ENCODE assay signal across 17 mouse cellular contexts in the genomic region with DNA sequence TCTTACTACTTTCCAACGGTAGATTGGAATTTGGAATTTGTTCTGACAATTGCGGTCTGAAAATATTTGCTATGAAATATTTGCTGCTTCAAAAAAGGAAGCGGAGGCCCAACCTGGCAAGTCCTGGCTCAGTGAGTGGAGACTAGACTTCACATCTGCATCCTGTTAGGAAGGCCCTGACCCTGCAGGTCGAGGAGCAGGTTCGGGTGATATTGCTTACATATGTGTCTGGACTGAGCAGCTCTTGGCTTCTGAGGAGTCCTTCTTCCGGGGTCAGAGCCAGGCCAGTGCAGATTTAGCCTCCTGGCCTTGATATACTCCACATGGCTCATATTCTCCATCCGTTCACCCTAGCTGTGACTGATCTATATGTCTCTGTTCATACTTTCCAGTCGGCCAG.
DNase-seq lines count a peak whose midpoint lies in the region; ATAC-seq and TF ChIP-seq lines count a peak whose summit lies in the region.
"Had no signal": no experiment of that assay in that cellular context is flagged by ENCODE, and none has a peak within 500 bp of the region (broad histone marks: within the 10 kb centered on the region; RNA-seq: fewer than 3 reads in every experiment).

No protein-coding gene starts in this region.

- no peak overlapping the region for H3K9ac ChIP-seq in hindbrain, embryonic 11.5 days (ENCODE audit: low read depth, low read length)
- no peak overlapping the region for H3K9ac ChIP-seq in hindbrain, embryonic 12.5 days
- no peak overlapping the region for H3K9ac ChIP-seq in stomach, embryonic 14.5 days (replicated peaks; ENCODE audit: low read depth, low read length)
- no peak overlapping the region for H3K9ac ChIP-seq in stomach, postnatal 0 days (ENCODE audit: low read length)
- H3K9ac ChIP-seq in intestine, embryonic 16.5 days (ENCODE audit: low read depth, low read length) = no peak overlapping the region
- H3K9ac ChIP-seq: liver, embryonic 14.5 days; neural tube, embryonic 12.5 days had no signal

- no peak for ATAC-seq in hindbrain, embryonic 11.5 days (ENCODE audit: low FRiP score)
- ATAC-seq in hindbrain, embryonic 12.5 days (ENCODE audit: low FRiP score) = no peak
- ATAC-seq in stomach, embryonic 14.5 days (ENCODE audit: insufficient number of reproducible peaks, insufficient read depth, low FRiP score, low read depth) = peak; percentile 28; the same call in 1 of the 2 replicates
- ATAC-seq in stomach, postnatal 0 days (ENCODE audit: low FRiP score, low TSS enrichment) = no peak
- 0 out of 2 replicates have a peak, but pooled peaks have one; percentile 33 for ATAC-seq in intestine, embryonic 16.5 days
- ATAC-seq in erythroblast, adult 5-6 weeks (replicated peaks; ENCODE audit: low FRiP score, poor library complexity, severe bottlenecking) = no peak

- H3K27me3 ChIP-seq in hindbrain, embryonic 11.5 days (ENCODE audit: control insufficient read depth, insufficient read depth, low read length) = no peaks in the 10 kb centered on the region
- no peaks in the 10 kb centered on the region for H3K27me3 ChIP-seq in hindbrain, embryonic 12.5 days
- H3K27me3 ChIP-seq in stomach, embryonic 14.5 days (ENCODE audit: control insufficient read depth, insufficient read depth, low read length) = no peaks in the 10 kb centered on the region
- no peaks in the 10 kb centered on the region for H3K27me3 ChIP-seq in stomach, postnatal 0 days (ENCODE audit: control insufficient read depth, insufficient read depth, low read length)
- H3K27me3 ChIP-seq in intestine, embryonic 16.5 days (replicated peaks; ENCODE audit: control insufficient read depth, insufficient read depth, low read length) = no peaks in the 10 kb centered on the region
- H3K27me3 ChIP-seq: neural tube, embryonic 12.5 days had no signal

- DNase-seq in hindbrain, embryonic 11.5 days (ENCODE audit: low spot score) = peak; percentile 20
- no peak for DNase-seq in stomach, postnatal 0 days (ENCODE audit: low spot score)
- no peak for DNase-seq in frontal cortex, postnatal 10 days (ENCODE audit: low spot score in 2 of 2)
- no peak for DNase-seq in urinary bladder, adult 2 months (ENCODE audit: low spot score)
- DNase-seq: adrenal gland, postnatal 25 days; B cell, adult 2 months; cerebellum, adult 9-11 months; lung, postnatal 14 days; midbrain, embryonic 14.5 days; retina, postnatal 1 day had no signal

- no peak for TF ChIP-seq EP300 in stomach, postnatal 0 days (optimal IDR thresholded peaks at IDR 0.05)

- H3K4me1 ChIP-seq in hindbrain, embryonic 11.5 days (replicated peaks; ENCODE audit: control insufficient read depth, insufficient read depth, low read length) = no peaks in the 10 kb centered on the region
- H3K4me1 ChIP-seq in hindbrain, embryonic 12.5 days = no peaks in the 10 kb centered on the region
- no peaks in the 10 kb centered on the region for H3K4me1 ChIP-seq in stomach, embryonic 14.5 days (ENCODE audit: control insufficient read depth, insufficient read depth, low read length)
- no peaks in the 10 kb centered on the region for H3K4me1 ChIP-seq in stomach, postnatal 0 days (replicated peaks; ENCODE audit: control insufficient read depth, insufficient read depth)
- H3K4me1 ChIP-seq in intestine, embryonic 16.5 days (ENCODE audit: control insufficient read depth, insufficient read depth, low read length) = no peaks in the 10 kb centered on the region
- H3K4me1 ChIP-seq: neural tube, embryonic 12.5 days had no signal

- no peak overlapping the region for H3K27ac ChIP-seq in hindbrain, embryonic 11.5 days (ENCODE audit: low read depth, low read length)
- no peak overlapping the region for H3K27ac ChIP-seq in hindbrain, embryonic 12.5 days
- no peak overlapping the region for H3K27ac ChIP-seq in stomach, embryonic 14.5 days (ENCODE audit: low read length)
- no peak overlapping the region for H3K27ac ChIP-seq in stomach, postnatal 0 days (replicated peaks)
- H3K27ac ChIP-seq in intestine, embryonic 16.5 days (ENCODE audit: low read length) = no peak overlapping the region
- H3K27ac ChIP-seq: liver, embryonic 14.5 days; neural tube, embryonic 12.5 days had no signal

- H3K4me3 ChIP-seq in hindbrain, embryonic 11.5 days (ENCODE audit: low read depth, low read length) = no peak overlapping the region
- H3K4me3 ChIP-seq in hindbrain, embryonic 12.5 days = no peak overlapping the region
- H3K4me3 ChIP-seq in stomach, embryonic 14.5 days (ENCODE audit: low read depth, low read length) = no peak overlapping the region
- H3K4me3 ChIP-seq in stomach, postnatal 0 days (ENCODE audit: low read depth, low read length) = no peak overlapping the region
- H3K4me3 ChIP-seq in intestine, embryonic 16.5 days (ENCODE audit: low read length) = no peak overlapping the region
- H3K4me3 ChIP-seq: erythroblast, embryonic 14.5 days; neural tube, embryonic 12.5 days had no signal

- no peak overlapping the region for H3K4me2 ChIP-seq in hindbrain, embryonic 11.5 days (replicated peaks; ENCODE audit: low read depth, low read length)
- H3K4me2 ChIP-seq in hindbrain, embryonic 12.5 days (replicated peaks) = no peak overlapping the region
- no peak overlapping the region for H3K4me2 ChIP-seq in stomach, embryonic 14.5 days (replicated peaks; ENCODE audit: low read depth, low read length)
- no peak overlapping the region for H3K4me2 ChIP-seq in stomach, postnatal 0 days (replicated peaks; ENCODE audit: low read depth)
- H3K4me2 ChIP-seq in intestine, embryonic 16.5 days (ENCODE audit: low read depth, low read length) = no peak overlapping the region
- H3K4me2 ChIP-seq: neural tube, embryonic 12.5 days had no signal

- TF ChIP-seq CTCF in stomach, postnatal 0 days (IDR thresholded peaks at IDR 0.05; ENCODE audit: low read depth) = no peak

- WGBS in hindbrain, embryonic 11.5 days = 61% methylated on average over 8 of the region's 8 CpGs
- 74% methylated on average over 8 of the region's 8 CpGs for WGBS in hindbrain, embryonic 12.5 days
- WGBS in stomach, embryonic 14.5 days = 48% methylated on average over 8 of the region's 8 CpGs
- WGBS in stomach, postnatal 0 days = 50% methylated on average over 8 of the region's 8 CpGs
- 50% methylated on average over 8 of the region's 8 CpGs for WGBS in intestine, embryonic 16.5 days

- no peaks in the 10 kb centered on the region for H3K36me3 ChIP-seq in hindbrain, embryonic 11.5 days (ENCODE audit: control insufficient read depth, insufficient read depth, low read length)
- H3K36me3 ChIP-seq in hindbrain, embryonic 12.5 days = no peaks in the 10 kb centered on the region
- H3K36me3 ChIP-seq in stomach, embryonic 14.5 days (ENCODE audit: control insufficient read depth, insufficient read depth, low read length) = no peaks in the 10 kb centered on the region
- H3K36me3 ChIP-seq in stomach, postnatal 0 days (ENCODE audit: control insufficient read depth, insufficient read depth, low read length) = no peaks in the 10 kb centered on the region
- no peaks in the 10 kb centered on the region for H3K36me3 ChIP-seq in intestine, embryonic 16.5 days (ENCODE audit: control insufficient read depth, insufficient read depth, low read length)
- H3K36me3 ChIP-seq: neural tube, embryonic 12.5 days had no signal

- no peaks in the 10 kb centered on the region for H3K9me3 ChIP-seq in hindbrain, embryonic 11.5 days (ENCODE audit: control insufficient read depth, low read length)
- H3K9me3 ChIP-seq in hindbrain, embryonic 12.5 days (replicated peaks) = no peaks in the 10 kb centered on the region
- no peaks in the 10 kb centered on the region for H3K9me3 ChIP-seq in stomach, embryonic 14.5 days (ENCODE audit: control insufficient read depth, low read depth, low read length)
- no peaks in the 10 kb centered on the region for H3K9me3 ChIP-seq in stomach, postnatal 0 days (ENCODE audit: control insufficient read depth, low read length)
- no peaks in the 10 kb centered on the region for H3K9me3 ChIP-seq in intestine, embryonic 16.5 days (ENCODE audit: control insufficient read depth, low read length)
- H3K9me3 ChIP-seq: neural tube, embryonic 12.5 days had no signal

Comparison
In these comparisons a context has a peak if more than half of its experiments do, and no peak if none do; other contexts are left out.
1. ATAC-seq: peak in stomach, embryonic 14.5 days (single experiment) and intestine, embryonic 16.5 days (single experiment); none in hindbrain, embryonic 11.5 days (single experiment), hindbrain, embryonic 12.5 days (single experiment), stomach, postnatal 0 days (single experiment) and erythroblast, adult 5-6 weeks (single experiment).